Mouse (Mus musculus) liver, adult 2 months (tissue): ENCODE results near the gene Phactr2.

Experiments
- CTCF ChIP-seq: fragments of 200-500 bp; IDR thresholded peaks from 2 replicates; pipeline ENCODE4 v1.5.1; 2011; ENCODE audit warnings: low read depth, low read length, control low read depth
- POLR2A ChIP-seq: fragments of 200-500 bp; IDR thresholded peaks from 2 replicates; pipeline ENCODE4 v1.6.1; 2011; ENCODE audit warnings: low read length, control low read depth; ENCODE audit not compliant: insufficient read depth; ENCODE audit errors: extremely low read depth

GRCm38 (mm10) chr10:13300601-13301000 is 173.6 kb downstream of the Phactr2 start:
- no peak for TF ChIP-seq CTCF
- no peak for TF ChIP-seq POLR2A
